Mouse (Mus musculus): ENCODE results near the gene Grhl3. TPM values are rescaled to one million over a fixed set of nuclear protein-coding genes. Genes with fewer than 3 reads are reported as not detected.
"Not testable (repeated sequence)": the region's sequence is repeated elsewhere in the genome, so short reads cannot be mapped to it uniquely, and the experiment has no call there.

Gene Grhl3
- not detected in 2 replicates for polyA plus RNA-seq (2012; ENCODE audit: insufficient read depth, insufficient read length, missing spikeins)

DNA sequence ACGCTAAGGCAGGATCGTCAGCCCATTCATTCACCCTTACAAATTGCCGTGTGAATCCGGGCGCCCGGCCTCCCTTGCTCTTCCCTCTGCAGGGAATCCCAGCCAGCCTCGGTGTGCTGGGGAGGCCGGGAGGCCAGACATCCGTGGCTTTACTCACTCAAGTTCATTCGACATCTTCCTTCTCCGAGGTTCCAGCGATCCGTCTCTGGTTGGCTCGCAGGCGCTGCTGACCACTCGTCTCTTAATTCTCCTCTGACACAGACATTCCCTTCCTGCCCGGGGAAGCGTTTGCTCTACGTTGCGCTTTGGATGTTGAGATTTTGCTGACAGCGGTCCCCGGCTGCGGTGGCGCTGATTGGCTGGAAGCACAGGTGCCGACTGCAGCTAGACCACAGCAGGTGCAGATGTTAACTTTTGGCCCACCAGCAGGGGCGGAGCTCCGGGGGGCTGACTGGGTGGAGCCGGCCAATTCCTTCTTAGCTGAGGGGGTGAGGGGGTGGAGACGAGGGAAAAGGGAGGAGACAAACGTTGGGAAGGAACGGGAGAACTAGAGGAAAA lies at the start of gene Grhl3:
TSS of gene Grhl3 (minus strand) at position 380 of the 558 bp plus-strand sequence.
- H3K4me3 ChIP-seq (ENCODE audit: insufficient read depth, low read depth, low read length), result no peak within 1 kb of the TSS
- H3K27ac ChIP-seq (replicated peaks; ENCODE audit: low read depth, low read length), result no peak within 1 kb of the TSS
- no peaks in the 10 kb centered on the region for H3K4me1 ChIP-seq (ENCODE audit: control insufficient read depth, insufficient read depth, insufficient read length, low read length)

DNA sequence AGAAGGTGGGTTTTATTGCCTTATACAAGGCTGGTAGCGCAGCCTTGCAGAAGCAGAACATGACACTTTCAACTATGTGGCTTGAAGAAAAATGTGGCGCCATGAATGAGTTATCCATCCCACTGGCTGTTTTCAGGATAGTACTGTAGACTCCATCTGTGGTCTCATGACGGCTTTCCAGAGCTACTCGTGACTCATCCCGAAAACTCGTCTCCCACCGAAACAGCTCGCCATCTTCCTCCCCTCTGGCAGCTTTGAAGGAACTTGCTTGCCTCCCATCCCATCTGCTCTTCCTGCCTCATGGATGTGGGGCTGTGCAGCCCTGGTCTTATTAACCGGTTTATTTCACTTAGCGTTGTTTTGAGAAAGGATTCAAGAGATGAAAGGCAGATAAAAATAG lies 48.9 kb upstream of the Grhl3 start:
- Histone ChIP-seq H3K27ac (replicated peaks; ENCODE audit: low read depth, low read length) (no peak overlapping the region), H3K4me3 (ENCODE audit: insufficient read depth, low read depth, low read length) (no peak overlapping the region), H3K4me1 (ENCODE audit: control insufficient read depth, insufficient read depth, insufficient read length, low read length) (no peaks in the 10 kb centered on the region)

DNA sequence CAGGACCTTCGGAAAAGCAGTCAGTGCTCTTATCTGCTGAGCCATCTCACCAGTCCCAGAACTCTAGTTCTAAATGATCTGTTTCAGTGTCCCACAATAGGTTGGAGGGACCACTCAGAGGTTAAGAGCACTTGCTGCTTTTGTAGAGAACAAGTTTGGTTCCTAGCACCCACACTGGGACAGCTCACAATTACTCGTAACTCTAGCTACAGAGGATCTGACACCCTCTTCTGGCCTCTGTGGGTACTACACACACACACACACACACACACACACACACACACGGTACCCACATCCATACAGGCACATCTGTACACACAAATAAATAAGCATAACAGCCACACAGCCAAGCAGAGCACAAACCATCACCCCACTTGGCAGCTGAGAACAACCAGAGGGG lies 47.0 kb upstream of the Grhl3 start:
- no peak overlapping the region for H3K4me3 ChIP-seq (ENCODE audit: insufficient read depth, low read depth, low read length)
- no peak overlapping the region for H3K27ac ChIP-seq (replicated peaks; ENCODE audit: low read depth, low read length)
- H3K4me1 ChIP-seq (ENCODE audit: control insufficient read depth, insufficient read depth, insufficient read length, low read length), result no peaks in the 10 kb centered on the region

DNA sequence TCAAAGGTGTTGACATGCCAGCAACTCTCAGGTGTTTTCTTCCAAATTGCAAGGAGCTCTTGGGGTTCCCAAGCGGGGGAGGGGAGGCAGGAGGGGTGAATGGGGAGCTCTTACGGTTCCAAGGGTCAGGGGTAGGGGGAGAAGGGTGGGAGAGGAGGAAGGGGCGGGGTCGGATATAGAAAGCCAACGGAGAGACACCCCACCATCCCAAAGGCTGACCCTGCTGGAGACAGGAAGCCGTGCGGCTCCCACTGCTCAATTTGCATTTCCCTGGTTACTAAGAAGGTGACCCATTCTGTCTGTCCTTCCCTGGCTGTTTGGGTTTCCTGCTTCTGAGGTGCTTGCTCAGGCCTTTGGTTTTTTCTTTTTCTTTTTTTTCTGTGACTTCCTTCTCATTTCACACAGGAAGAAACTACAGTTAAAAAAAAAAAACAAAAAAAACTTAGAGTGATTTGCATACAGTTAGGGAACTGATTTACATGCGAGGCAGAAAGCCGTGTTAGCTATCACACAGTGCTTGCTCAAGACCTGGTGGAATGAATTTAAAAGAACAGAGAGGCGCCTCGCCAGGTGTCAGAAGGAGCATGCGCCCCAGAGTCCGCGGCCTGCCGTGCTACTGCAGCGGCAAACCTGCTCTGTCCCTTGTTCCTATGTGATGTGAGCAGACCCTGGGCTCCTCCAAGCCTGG lies 44.5 kb upstream of the Grhl3 start:
- H3K27ac ChIP-seq (replicated peaks; ENCODE audit: low read depth, low read length), result no peak overlapping the region
- H3K4me1 ChIP-seq (ENCODE audit: control insufficient read depth, insufficient read depth, insufficient read length, low read length), result no peaks in the 10 kb centered on the region
- H3K4me3 ChIP-seq (ENCODE audit: insufficient read depth, low read depth, low read length), result no peak overlapping the region

DNA sequence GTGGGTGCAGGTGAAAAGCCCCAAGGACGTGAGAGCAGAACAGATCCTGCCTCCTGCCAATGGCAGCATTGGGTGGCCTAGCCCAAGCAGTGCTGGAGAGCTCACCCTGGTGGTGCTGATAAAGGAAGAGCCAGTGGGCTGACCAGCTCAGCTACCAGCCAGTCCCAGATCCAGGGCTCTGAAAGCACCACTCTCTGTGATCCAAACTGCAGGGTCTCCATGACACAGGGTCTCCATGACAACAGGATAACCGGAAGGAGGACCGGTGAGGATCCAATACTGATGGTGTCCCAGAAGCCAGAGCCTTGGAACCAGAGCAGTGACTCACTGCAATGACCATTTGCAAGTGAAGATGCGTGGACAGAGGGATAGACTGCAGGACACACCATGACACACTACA lies 43.6 kb upstream of the Grhl3 start:
- no peaks in the 10 kb centered on the region for H3K4me1 ChIP-seq (ENCODE audit: control insufficient read depth, insufficient read depth, insufficient read length, low read length)
- no peak overlapping the region for H3K4me3 ChIP-seq (ENCODE audit: insufficient read depth, low read depth, low read length)
- no peak overlapping the region for H3K27ac ChIP-seq (replicated peaks; ENCODE audit: low read depth, low read length)

DNA sequence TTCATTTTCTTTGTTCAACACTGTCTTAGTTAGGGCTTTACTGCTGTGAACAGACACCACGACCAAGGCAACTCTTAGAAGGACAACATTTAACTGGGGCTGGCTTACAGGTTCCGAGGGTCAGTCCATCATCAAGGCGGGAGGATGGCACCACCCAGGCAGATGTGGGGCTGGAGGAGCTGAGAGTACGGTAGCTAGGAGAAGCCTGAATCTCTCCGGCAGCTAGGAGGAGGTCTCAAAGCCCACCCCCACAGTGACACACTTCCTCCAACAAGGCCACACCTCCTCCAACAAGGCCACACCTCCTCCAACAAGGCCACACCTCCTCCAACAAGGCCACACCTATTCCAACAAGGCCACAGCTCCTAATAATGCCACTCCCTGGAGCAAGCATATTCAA lies 41.9 kb upstream of the Grhl3 start:
- H3K4me3 ChIP-seq (ENCODE audit: insufficient read depth, low read depth, low read length); H3K4me1 ChIP-seq (ENCODE audit: control insufficient read depth, insufficient read depth, insufficient read length, low read length); H3K27ac ChIP-seq (replicated peaks; ENCODE audit: low read depth, low read length): not testable (repeated sequence)

DNA sequence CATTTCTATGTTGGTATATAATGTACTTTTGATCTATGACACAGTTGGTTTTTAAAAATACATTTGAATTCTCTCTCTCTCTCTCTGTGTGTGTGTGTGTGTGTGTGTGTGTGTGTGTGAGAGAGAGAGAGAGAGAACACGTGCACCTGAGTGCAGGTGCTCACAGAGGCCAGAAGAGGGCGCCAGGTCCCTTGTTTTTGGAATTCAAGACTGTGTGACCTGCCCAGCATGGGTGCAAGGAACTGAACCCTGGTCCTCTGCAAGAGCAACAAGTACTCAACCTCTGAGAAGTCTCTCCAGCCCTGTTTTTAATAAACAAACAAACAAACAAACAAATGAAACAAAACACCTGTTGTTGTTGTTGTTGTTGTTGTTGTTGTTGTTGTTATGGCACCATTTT lies 36.6 kb upstream of the Grhl3 start:
- Histone ChIP-seq H3K4me3 (ENCODE audit: insufficient read depth, low read depth, low read length) (no peak overlapping the region), H3K27ac (replicated peaks; ENCODE audit: low read depth, low read length) (no peak overlapping the region), H3K4me1 (ENCODE audit: control insufficient read depth, insufficient read depth, insufficient read length, low read length) (no peaks in the 10 kb centered on the region)

DNA sequence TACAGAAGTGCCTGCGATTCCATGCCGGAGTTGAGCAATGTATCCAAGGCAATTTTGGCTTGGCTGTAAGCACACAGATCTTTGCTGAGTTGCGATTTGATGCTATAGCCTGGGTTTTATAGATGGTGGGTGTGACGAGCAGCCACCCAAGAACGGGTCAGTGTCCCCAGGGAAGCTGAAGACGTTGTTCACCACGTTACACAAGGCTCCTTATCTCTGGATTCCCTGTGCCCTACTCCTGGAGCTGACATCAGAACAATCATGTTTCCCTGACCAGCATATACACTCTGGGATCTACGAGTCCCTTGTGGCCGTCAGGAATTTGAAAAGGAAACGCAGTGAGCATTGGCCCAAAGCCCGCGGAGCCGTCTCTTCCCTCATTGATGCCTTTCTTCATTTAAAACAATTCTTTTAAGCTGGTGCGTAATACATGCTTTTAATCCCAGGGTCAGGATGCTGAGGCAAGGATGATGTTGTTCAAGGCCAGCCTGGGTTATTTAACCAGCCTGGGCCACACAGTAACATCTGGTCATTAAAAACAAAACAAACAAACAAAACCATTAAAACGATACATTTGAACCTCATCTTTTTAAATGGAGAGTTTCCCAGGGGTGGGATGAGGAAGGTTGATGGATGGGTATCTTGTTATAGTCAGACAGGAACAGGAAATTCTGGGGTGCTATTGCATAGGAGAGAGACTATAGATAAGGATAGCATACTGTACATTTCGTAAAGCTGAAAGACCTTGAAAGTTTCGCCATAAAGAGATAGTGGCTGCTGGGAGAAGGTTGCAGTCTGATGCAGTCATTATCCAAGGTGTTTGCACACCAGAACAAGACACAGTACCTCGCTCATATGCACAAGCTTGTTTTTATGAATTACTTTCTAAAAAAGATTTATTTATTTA lies 34.8 kb upstream of the Grhl3 start:
- Histone ChIP-seq H3K27ac (replicated peaks; ENCODE audit: low read depth, low read length) (no peak overlapping the region), H3K4me3 (ENCODE audit: insufficient read depth, low read depth, low read length) (no peak overlapping the region), H3K4me1 (ENCODE audit: control insufficient read depth, insufficient read depth, insufficient read length, low read length) (no peaks in the 10 kb centered on the region)

DNA sequence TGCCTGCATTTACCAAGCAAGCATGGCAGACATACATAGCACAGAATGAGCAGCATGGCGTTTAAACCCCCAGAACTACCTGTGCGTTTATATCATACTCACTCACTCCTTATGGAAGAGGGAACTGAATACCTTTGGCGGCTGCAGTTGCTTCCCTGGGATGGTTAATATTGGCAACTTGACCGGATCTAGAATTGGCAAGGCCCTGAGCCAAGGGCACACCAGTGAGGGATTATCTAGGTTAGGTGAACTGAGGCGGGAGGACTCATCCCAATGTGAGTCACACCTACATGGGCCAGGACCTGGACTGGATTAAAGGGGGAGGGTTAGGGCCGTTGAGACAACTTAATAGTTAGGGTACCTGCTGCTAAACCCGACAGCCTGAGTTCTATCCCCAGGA lies 32.8 kb upstream of the Grhl3 start:
- Histone ChIP-seq H3K4me1 (ENCODE audit: control insufficient read depth, insufficient read depth, insufficient read length, low read length) (no peaks in the 10 kb centered on the region), H3K27ac (replicated peaks; ENCODE audit: low read depth, low read length) (no peak overlapping the region), H3K4me3 (ENCODE audit: insufficient read depth, low read depth, low read length) (no peak overlapping the region)

DNA sequence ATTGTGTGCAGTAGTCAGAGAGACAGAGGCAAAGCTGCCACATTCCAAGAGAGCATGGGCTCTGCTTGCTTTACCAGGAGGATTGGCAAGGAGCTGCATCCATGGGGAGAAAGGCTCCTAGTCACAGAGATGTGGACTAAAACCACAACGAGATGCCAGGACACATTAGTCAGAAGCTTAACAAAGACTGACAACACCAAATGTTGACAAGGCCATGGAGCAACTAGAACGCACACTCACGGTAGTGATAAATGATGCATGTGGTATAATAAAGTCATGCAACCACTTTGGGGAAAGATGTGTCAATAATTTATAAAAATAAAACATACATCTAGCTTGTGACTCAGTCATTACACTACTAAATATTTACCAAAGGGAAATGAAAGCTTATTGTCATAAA lies 28.1 kb upstream of the Grhl3 start:
- no peaks in the 10 kb centered on the region for H3K4me1 ChIP-seq (ENCODE audit: control insufficient read depth, insufficient read depth, insufficient read length, low read length)
- no peak overlapping the region for H3K4me3 ChIP-seq (ENCODE audit: insufficient read depth, low read depth, low read length)
- H3K27ac ChIP-seq (replicated peaks; ENCODE audit: low read depth, low read length), result no peak overlapping the region

DNA sequence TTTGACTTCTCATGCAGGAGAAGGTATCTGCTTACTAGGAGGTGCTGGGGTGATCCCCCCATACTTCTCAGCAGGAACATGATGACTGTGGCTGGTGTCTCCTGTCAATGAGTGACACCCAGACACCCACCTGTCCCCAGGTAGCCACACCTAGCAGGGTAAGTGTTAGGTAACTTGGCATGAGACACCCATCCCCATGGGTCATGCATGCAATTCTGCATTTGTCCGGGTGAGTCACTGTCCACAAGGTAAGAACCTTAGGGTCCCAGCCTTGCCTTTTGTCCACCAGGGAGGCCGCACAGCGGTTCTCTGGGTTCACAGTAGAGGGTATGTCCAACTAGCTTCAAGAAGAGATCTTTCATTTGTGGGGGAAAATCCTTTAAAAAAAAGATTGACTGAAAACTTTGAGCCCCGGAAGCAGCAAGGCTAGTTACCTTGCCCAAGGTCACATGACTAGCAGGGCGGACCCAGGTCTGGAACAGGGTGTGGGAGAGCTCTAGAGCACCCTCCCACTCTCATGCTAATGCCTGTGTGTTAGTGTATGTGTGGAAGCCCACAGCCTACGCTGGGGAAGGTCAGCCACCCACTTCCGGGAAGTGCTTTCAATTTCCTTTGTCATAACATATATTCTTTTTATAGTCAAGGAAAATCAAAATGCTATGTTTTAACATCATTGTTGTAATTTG lies 26.2 kb upstream of the Grhl3 start:
- H3K27ac ChIP-seq (replicated peaks; ENCODE audit: low read depth, low read length), result no peak overlapping the region
- no peaks in the 10 kb centered on the region for H3K4me1 ChIP-seq (ENCODE audit: control insufficient read depth, insufficient read depth, insufficient read length, low read length)
- H3K4me3 ChIP-seq (ENCODE audit: insufficient read depth, low read depth, low read length), result no peak overlapping the region

DNA sequence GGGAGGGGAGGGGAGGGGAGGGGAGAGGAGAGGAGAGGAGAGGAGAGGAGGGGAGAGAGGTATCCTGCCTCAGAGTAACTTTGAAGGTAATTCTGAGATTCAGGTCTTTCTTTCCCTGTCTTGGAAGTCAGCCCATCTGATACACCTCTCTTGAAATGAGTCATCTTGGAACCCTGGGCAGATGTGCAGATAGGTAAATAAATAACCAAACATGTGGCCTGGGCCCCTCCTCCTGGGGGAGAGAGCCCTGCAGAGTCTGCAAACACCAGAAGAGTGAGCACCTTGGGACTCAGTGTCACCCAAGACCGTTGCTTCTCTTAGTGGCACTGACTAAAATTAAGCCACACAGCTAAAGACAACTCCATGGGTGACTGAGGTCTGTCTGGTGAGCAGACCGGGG lies 25.6 kb upstream of the Grhl3 start:
- H3K4me1 ChIP-seq (ENCODE audit: control insufficient read depth, insufficient read depth, insufficient read length, low read length), result no peaks in the 10 kb centered on the region
- no peak overlapping the region for H3K27ac ChIP-seq (replicated peaks; ENCODE audit: low read depth, low read length)
- H3K4me3 ChIP-seq (ENCODE audit: insufficient read depth, low read depth, low read length), result no peak overlapping the region

DNA sequence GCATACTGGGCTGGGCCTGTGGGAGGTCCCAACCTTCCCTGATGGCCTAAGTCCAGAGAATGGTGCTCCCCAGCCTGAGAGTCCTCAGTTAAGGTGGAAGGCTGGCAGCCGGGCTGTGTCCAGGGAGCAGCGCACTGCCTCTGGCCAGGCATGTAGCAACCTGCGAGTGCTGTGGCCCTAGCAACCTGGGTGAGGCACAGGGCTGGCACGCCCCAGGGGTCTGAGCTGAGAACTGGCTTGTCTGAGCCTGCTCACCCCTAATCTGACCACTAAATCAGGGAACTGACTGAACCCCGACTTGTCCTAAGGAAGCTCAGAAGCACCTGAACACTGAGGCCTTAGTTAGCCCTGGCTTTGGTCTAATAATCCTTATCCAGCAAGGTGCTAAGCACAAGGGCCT lies 24.1 kb upstream of the Grhl3 start:
- Histone ChIP-seq H3K4me1 (ENCODE audit: control insufficient read depth, insufficient read depth, insufficient read length, low read length) (no peaks in the 10 kb centered on the region), H3K4me3 (ENCODE audit: insufficient read depth, low read depth, low read length) (no peak overlapping the region), H3K27ac (replicated peaks; ENCODE audit: low read depth, low read length) (no peak overlapping the region)

DNA sequence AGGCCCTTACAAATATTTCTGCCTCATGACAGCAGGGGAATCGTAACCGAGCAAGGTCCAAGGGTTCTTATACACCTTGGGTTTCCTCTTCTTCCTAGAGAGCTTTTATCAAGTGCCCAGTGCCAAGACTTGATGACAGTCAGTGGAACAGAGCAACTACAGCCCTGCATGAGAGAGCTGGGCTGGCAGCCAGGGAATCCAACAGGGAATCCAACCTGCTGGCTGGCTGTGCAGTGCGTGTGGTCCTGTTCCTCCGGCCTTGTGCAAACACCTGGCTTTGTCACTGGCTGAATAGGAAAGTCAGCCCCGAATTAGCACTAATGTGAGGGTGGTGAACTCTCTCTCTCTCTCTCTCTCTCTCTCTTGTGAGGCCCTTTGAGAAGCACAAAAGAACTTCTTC lies 22.5 kb upstream of the Grhl3 start:
- Histone ChIP-seq H3K4me3 (ENCODE audit: insufficient read depth, low read depth, low read length) (no peak overlapping the region), H3K4me1 (ENCODE audit: control insufficient read depth, insufficient read depth, insufficient read length, low read length) (no peaks in the 10 kb centered on the region), H3K27ac (replicated peaks; ENCODE audit: low read depth, low read length) (no peak overlapping the region)

DNA sequence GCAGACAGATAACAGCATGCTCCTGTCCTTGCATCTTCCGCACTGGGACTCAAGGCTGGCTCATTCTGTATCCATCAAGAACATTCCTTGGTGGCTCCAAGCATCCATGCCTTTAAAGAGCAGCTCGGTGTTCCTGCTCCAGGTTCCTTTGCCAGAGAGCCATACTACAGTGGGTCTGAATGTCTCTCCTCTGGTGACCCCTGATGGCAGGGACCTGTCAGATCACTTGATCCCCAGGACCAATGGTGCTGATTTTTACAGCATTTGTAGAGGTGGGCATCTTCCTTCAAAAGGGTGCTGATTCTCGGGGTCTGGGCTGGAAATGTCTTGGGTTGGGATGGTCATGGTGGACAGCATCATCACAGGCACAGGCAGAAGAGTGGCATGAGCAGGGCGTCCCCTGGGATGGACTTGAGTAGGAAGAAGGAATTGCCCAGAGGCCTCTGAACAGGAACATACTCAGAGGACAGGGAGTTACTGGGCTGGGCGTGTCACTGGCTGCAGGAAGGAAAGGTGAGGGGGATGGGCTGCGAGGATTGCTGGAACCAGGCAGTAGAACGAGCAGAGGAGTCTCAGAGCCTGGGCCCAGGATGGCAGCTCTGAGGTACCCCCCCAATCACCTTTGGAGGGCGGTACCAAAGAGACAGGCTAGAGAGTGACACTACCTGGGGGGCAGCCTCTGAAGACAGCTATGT lies 18.3 kb upstream of the Grhl3 start:
- H3K4me3 ChIP-seq (ENCODE audit: insufficient read depth, low read depth, low read length), result no peak overlapping the region
- H3K4me1 ChIP-seq (ENCODE audit: control insufficient read depth, insufficient read depth, insufficient read length, low read length), result no peaks in the 10 kb centered on the region
- no peak overlapping the region for H3K27ac ChIP-seq (replicated peaks; ENCODE audit: low read depth, low read length)
